Mouse (Mus musculus) 3T3-L1 (cell line): ENCODE measurements around the gene Itsn2.
A peak's percentile ranks its signal among the peaks of the same experiment; 100 is the strongest.
"Not testable (repeated sequence)": the region's sequence is repeated elsewhere in the genome, so short reads cannot be mapped to it uniquely, and the experiment has no call there.

Experiments
- DNase-seq: peaks from one replicate; pipeline ENCODE4 v3.0.0-alpha.2; 2015; ENCODE audit warnings: low read depth, low spot score

Itsn2 gene

GRCm38 (mm10) chr12:4708881-4709604, 116.6 kb downstream of the Itsn2 start:
- no peak for DNase-seq

DNA sequence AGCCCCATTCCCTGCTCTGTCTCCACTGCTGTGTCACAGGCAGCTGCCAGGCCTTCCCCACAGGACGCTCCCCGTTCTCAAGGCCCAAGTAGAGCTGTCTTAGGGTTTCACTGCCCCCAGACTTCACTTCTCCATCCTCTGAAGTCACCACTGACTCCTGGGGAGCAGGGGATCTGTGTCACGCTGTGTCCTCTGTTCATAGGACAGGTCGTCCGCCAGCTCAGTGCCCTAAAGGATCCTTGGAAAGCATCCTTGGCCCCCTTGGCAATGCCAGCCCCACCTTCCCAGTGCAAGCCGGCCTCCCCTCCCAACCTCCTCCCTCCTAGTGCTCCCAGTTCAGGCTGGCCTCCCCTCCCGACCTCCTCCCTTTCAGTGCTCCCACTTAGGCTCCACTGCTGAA, 117.5 kb downstream of the Itsn2 start:
- DNase-seq: no peak

- no peak for DNase-seq
Observed at GRCm38 (mm10) chr12:4713361-4713760, 120.9 kb downstream of the Itsn2 start.

DNA sequence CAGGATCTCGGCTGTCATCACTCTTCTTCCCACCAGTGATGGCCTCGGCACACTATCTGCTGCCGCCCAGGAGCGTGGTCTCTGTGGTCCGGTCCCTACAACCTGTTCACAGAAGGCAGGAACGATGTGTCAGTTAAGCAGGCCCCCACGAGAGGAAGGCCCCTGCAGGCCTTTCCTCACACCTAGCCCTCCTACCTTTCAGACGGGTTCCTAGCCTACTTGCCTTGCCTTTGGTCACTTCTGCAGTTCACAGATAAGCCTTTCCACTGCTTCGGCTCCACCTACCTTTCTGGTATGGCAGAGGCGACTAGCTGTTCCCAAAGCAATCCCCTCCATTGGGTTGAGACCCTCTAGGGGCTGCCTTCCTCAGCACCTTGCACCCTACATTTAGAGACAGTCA, 123.2 kb downstream of the Itsn2 start:
- DNase-seq: no peak

- no peak for DNase-seq
Observed at GRCm38 (mm10) chr12:4717417-4717816, 125.0 kb downstream of the Itsn2 start.

- no peak for DNase-seq
Observed at GRCm38 (mm10) chr12:4719066-4719761, 126.8 kb downstream of the Itsn2 start.

DNA sequence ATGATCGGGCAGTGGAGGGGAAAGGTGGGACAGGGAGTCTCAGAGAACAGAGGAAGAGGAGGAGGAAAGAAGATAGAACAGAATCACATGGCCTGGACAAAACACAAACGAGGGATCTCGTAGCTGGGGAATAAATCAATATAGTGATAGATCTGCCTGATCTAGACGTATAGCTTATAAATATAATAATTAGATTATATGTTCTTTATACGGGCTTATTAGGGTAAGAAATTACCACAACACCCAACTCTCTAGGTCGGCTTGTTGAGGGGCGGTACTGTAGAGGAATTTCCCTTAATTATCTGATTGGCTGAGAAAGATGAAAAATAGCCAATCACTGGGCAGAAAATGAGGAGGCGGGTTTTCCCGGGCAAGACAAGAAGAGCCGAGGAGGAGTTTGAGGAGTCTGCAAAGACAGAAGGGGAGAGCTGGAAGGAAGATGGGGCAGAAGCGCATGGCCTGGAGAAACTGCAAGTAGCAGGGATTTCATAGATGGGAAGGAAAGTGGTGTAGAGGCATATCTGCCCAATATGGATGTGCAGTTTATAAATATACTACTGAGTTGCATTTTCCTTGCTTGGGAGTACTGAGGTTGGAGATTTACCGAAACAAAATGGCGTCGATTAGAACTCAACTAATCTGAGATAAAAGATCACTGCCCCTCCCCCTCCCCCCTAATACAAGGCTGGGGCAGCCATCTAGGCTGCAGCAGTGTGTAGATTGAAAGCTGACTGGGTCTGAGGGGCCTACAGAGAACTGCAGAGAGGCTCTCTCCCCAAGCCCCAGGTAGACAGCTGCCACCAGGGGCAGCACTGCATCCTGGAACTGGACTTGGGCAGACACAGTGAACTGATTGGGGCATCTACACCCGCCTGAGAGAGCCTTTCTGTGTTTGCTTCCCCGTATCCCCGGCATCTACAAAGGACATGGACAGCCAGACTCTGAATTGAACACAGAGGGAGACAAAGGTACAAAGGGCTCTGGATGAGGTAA, 127.6 kb downstream of the Itsn2 start:
- peak; percentile 7 for DNase-seq

DNA sequence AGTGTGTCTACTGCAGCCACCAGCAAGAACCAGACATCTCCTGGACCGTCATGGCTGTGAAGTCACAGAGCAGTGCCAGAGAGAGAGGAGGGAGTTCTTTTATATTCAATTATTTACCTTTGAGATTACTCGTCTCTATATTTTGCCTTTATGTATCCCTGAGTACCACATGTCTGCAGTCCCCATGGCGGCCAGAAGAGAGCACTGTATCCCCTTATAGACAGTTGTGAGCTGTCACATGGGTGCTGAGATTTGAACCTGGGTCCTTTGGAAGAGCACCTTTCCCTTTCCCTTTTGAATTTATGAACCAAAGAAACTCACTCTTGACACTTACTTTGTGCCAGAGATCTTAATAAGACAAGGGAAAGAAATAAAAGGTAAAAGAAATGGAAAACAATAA, 136.7 kb downstream of the Itsn2 start:
- peak; percentile 16 for DNase-seq

DNA sequence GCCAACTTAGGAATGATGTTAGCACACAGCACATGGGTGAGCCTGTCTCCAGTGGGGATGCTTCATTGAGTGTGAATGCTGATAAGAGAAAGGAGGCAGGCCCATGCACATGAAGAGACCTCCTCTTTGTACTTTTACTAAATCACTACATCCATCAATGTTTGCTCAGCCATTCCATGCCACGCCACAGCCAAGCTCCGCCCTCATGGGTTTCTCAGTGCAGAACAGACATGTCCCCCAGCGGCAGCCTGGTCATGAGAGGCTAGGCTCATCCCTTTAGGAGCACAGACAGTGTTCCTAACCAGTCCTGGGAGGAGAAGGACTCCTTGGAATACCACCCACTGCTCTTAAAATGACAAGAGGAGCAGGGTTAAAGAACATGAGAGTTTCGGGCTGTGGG, 139.2 kb downstream of the Itsn2 start:
- DNase-seq: no peak

GRCm38 (mm10) chr12:4732332-4732731, 139.9 kb downstream of the Itsn2 start:
- DNase-seq: no peak

DNA sequence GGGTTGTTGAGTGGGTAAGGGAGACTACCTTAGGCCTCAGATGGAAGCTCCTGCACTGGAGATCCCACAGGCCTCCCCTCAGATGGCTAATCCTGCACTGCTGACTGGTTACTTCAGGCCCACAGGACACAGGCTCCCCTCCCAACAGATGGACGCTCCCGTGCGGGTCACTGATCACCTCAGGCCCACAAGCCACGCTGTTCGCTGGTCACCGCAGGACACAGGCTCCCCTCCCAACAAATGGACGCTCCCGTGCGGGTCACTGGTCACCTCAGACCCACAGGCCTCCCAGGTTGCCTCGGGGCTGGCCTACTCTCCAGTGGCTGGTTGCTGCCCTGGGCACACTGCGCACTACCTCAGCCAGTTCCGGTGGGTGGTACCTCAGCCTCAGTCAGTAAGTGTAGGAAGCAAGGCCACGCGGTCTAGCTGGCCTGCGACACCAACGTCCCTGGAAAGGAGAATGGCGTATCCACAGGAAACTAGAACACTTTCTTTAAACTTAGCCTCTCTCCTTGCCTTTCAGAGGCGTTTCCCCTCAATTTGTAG, 145.7 kb downstream of the Itsn2 start, which contains the start of gene Fam228a:
Gene Fam228a (minus strand): TSS at position 400 of the 546 bp plus-strand sequence.
- DNase-seq: no peak

GRCm38 (mm10) chr12:4740823-4741222, 148.4 kb downstream of the Itsn2 start:
- no peak for DNase-seq

DNA sequence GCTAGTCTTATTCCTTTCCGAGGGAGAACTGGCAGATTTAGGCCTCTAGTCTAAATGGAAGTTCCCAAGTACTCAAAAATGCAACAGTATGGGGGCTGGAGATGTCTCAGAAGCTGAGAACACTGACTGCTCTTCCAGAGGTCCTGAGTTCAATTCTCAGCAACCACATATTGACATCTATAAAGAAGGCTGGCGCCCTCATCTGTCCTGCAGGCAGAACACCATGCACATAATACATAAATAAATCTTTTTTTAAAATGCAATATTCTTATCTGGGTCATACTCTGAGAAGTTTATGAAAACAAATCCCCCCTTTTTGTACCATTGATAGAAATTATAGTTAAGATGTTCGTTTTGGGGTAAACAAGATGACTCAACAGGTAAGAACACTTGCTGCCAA, 149.7 kb downstream of the Itsn2 start:
- DNase-seq: peak; percentile 15

- DNase-seq: peak; percentile 34
Observed at GRCm38 (mm10) chr12:4744486-4744885, 152.0 kb downstream of the Itsn2 start.

DNA sequence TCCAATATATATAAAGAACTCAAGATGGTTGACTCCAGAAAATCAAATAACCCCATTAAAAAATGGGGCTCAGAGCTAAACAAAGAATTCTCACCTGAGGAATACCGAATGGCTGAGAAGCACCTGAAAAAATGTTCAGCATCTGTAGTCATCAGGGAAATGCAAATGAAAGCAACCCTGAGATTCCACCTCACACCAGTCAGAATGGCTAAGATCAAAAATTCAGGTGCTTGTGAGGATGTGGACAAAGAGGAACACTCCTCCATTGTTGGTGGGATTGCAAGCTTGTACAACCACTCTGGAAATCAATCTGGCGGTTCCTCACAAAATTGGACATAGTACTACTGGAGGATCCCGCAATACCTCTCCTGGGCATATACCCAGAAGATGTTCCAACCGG, 162.0 kb downstream of the Itsn2 start:
- DNase-seq: not testable (repeated sequence)

DNA sequence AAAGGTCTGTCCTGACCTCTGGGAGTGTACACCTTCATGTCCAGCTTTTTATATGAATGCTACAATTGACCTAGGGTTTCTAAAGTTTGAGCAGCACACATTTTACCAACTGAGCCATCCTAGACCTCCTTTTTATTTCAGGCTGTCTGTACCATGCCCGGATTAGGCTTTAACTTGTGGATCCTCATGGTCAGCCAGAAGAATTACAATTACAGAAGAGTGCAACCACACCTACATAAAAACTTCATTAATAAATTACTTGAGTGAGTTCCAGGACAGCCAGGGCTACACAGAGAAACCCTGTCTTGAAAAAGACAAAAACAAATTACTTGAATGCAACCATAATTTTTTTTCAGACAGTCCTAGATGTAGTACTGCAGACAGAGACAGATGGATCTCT, 164.6 kb downstream of the Itsn2 start:
- DNase-seq: no peak
